Mouse (Mus musculus): Measurements from ENCODE around the gene Nsun6.

The Nsun6 gene

DNA sequence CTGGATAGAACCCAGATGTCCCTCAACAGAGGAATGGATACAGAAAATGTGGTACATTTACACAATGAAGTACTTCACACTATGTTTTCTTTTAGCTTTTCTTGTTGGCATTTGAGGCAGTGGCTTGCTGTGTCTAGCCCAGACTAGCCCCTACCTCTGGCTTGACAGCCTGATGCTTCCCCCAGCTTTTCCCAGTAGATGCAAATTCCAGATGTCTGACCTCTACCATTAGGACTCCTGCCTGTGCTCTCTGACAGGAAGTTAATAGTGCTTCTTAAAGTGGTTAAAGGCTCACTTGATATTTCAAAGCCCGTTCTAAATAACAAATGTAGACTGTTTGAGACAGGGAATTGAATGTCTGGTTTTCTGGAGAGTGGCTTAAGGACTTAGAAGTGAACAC lies 8.9 kb upstream of the Nsun6 start:
- Histone ChIP-seq H3K36me3 (ENCODE audit: insufficient read depth, low read length) (peaks cover 15% of the 10 kb centered on the region), H3K4me1 (replicated peaks; ENCODE audit: low read depth, low read length) (peaks cover 64% of the 10 kb centered on the region), H3K9me3 (ENCODE audit: low read length) (no peaks in the 10 kb centered on the region), H3K4me3 (replicated peaks; ENCODE audit: low read length) (no peak overlapping the region), H3K27me3 (ENCODE audit: insufficient read depth, low read length) (no peaks in the 10 kb centered on the region)
- TF ChIP-seq NANOG (IDR thresholded peaks at IDR 0.05; ENCODE audit: borderline replicate concordance, low read length): peak; percentile 4; the same call in 1 of the 2 replicates
- TF ChIP-seq CTCF (conservative IDR thresholded peaks at IDR 0.05; ENCODE audit: low read length): no peak

DNA sequence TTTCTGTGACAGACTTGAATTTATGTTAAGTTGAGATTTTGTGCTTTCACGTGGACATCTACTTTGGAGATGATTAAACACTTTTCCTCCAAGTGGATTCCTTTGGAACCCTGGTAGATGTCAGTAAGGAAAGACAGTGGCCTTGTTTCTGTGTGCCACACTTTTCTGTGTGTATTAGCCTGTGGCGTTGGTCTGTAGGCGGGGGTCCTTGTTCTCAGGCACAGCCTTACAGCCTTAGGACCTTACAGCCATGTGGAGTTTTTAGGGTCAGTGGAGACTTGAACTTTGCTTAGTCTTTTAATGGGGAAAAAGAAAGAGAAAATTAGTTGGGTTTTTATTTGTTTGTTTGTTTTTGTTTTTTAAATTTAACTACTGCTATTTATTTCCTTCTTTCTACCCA lies 6.0 kb upstream of the Nsun6 start:
- TF ChIP-seq CTCF (conservative IDR thresholded peaks at IDR 0.05; ENCODE audit: low read length): no peak
- no peak for TF ChIP-seq NANOG (IDR thresholded peaks at IDR 0.05; ENCODE audit: borderline replicate concordance, low read length)
- TF ChIP-seq POU5F1 (IDR thresholded peaks at IDR 0.05; ENCODE audit: borderline replicate concordance, low read length): no peak
- H3K9me3 ChIP-seq (ENCODE audit: low read length): no peaks in the 10 kb centered on the region
- no peaks in the 10 kb centered on the region for H3K27me3 ChIP-seq (ENCODE audit: insufficient read depth, low read length)
- peaks cover 54% of the 10 kb centered on the region for H3K4me1 ChIP-seq (replicated peaks; ENCODE audit: low read depth, low read length)
- peaks cover 10% of the 10 kb centered on the region; the same call in 1 of the 2 replicates for H3K36me3 ChIP-seq (ENCODE audit: insufficient read depth, low read length)
- no peak overlapping the region for H3K4me3 ChIP-seq (replicated peaks; ENCODE audit: low read length)

DNA sequence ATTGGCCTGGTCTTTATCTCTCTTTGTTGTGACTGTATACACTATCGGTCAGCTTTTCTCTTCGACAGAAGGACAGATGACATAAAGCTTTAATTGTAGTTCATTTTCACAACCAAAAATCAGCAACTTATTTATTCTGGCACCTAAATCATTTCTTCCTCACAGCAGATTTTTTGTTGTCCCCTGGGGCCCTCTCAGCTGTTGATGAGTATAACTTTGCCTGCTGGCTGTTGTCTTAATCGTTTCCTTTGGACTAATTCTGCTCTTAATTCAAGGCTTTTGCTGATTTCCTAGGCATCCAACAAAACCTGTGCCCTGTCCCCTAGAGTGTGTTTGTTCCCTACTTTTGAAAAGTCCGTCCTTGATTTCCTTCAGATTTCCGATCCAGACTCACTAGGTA lies 3.4 kb upstream of the Nsun6 start:
- H3K36me3 ChIP-seq (ENCODE audit: insufficient read depth, low read length): peaks cover 10% of the 10 kb centered on the region; the same call in 1 of the 2 replicates
- H3K9me3 ChIP-seq (ENCODE audit: low read length): no peaks in the 10 kb centered on the region
- no peak overlapping the region for H3K4me3 ChIP-seq (replicated peaks; ENCODE audit: low read length)
- peaks cover 32% of the 10 kb centered on the region for H3K4me1 ChIP-seq (replicated peaks; ENCODE audit: low read depth, low read length)
- TF ChIP-seq CTCF (conservative IDR thresholded peaks at IDR 0.05; ENCODE audit: low read length) (no peak), POU5F1 (IDR thresholded peaks at IDR 0.05; ENCODE audit: borderline replicate concordance, low read length) (no peak), NANOG (IDR thresholded peaks at IDR 0.05; ENCODE audit: borderline replicate concordance, low read length) (no peak)
- H3K27me3 ChIP-seq (ENCODE audit: insufficient read depth, low read length): no peaks in the 10 kb centered on the region

DNA sequence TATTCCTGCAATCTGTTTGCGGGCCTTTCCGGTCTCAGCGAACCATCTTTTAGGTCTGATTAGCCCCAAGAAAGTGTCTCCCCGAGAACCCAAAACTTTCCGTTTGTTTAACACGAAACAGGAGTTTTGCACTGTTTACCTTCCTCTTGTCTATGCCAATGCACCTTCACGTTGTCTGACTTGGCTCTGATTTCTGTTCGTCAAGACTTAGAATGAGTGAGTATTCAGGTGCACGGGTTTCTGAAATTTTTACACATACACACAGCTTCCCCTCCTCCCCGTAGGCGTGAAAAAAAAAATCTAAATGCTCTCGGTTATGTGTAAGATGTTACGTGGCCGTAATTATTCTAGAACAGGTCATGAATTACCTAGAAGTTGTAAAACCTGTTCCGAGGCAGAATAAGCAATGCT lies 877 bp upstream of the Nsun6 start:
- 0 out of 2 replicates have a peak, but pooled peaks cover 5% of the 10 kb centered on the region for H3K36me3 ChIP-seq (ENCODE audit: insufficient read depth, low read length)
- H3K9me3 ChIP-seq (ENCODE audit: low read length): no peaks in the 10 kb centered on the region
- no peaks in the 10 kb centered on the region for H3K27me3 ChIP-seq (ENCODE audit: insufficient read depth, low read length)
- TF ChIP-seq CTCF (conservative IDR thresholded peaks at IDR 0.05; ENCODE audit: low read length) (no peak), NANOG (IDR thresholded peaks at IDR 0.05; ENCODE audit: borderline replicate concordance, low read length) (no peak), POU5F1 (IDR thresholded peaks at IDR 0.05; ENCODE audit: borderline replicate concordance, low read length) (no peak)
- H3K4me1 ChIP-seq (replicated peaks; ENCODE audit: low read depth, low read length): peaks cover 25% of the 10 kb centered on the region
- peak overlapping the region; percentile 98 for H3K4me3 ChIP-seq (replicated peaks; ENCODE audit: low read length)

DNA sequence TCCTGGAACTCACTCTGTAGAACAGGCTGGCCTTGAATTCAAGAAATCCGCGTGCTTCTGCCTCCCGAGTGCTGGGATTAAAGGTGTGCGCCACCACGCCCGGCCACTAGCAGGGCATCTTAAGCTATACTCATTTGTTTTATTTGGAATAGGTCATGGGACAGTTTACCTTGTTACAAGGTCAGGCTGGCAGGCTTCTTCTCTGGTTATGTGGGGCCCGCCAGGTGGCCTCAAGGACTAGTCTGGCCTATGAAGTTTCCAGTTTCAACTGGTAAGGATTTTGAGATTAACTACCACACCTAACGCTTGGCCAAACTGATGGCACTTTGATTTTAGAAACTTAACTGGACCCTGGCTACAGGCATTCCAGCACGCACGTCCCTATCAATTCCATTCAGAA lies 373 bp downstream of the Nsun6 start:
- peaks cover 26% of the 10 kb centered on the region for H3K4me1 ChIP-seq (replicated peaks; ENCODE audit: low read depth, low read length)
- no peak for TF ChIP-seq CTCF (conservative IDR thresholded peaks at IDR 0.05; ENCODE audit: low read length)
- TF ChIP-seq POU5F1 (IDR thresholded peaks at IDR 0.05; ENCODE audit: borderline replicate concordance, low read length): no peak
- TF ChIP-seq NANOG (IDR thresholded peaks at IDR 0.05; ENCODE audit: borderline replicate concordance, low read length): no peak
- 0 out of 2 replicates have a peak, but pooled peaks cover 5% of the 10 kb centered on the region for H3K36me3 ChIP-seq (ENCODE audit: insufficient read depth, low read length)
- H3K27me3 ChIP-seq (ENCODE audit: insufficient read depth, low read length): no peaks in the 10 kb centered on the region
- peak overlapping the region; percentile 98 for H3K4me3 ChIP-seq (replicated peaks; ENCODE audit: low read length)
- H3K9me3 ChIP-seq (ENCODE audit: low read length): no peaks in the 10 kb centered on the region

DNA sequence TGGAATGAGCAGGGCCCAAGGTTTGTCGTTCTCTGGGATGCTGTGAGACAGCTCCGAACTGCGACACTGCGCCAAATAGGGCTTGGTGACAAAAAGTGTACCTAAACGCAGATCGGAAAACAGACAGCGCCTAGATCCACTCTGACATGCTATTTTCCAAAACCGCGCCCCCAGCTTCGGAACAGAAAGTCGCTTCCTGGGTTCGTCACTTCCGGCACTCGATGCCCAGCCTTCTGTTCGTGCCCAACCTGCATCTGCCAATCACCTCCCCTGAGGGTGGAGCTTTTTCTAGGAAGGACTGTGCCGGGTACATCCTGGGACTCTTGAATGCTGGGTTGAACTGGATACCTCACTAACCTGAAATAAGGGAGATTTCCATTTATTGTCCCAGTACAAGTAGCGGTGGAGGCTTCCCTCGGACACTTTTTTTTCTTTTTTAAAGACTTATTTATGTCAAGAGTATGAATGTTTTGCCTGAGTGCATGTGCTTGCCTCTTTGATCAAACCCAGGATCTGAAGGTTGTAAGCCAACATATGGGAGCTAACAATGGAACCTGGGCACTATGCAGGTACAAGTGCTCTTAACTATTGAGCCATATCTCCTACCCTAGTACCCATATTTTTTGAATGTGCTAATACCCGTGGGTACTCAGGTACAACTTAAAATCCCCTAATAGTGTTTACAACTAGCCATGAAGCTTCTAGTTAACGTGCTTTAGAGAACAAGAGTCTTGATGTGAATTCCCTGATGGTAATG lies 5.6 kb downstream of the Nsun6 start, which contains the start of gene Arl5b:
Arl5b (plus strand) TSS at position 279 of the 757 bp plus-strand sequence.
- Histone ChIP-seq H3K36me3 (ENCODE audit: insufficient read depth, low read length) (peaks cover 16% of the 10 kb centered on the region), H3K27me3 (ENCODE audit: insufficient read depth, low read length) (no peaks in the 10 kb centered on the region), H3K4me1 (replicated peaks; ENCODE audit: low read depth, low read length) (peaks cover 19% of the 10 kb centered on the region; the same call in 1 of the 2 replicates), H3K4me3 (replicated peaks; ENCODE audit: low read length) (peak within 1 kb of the TSS; percentile 90), H3K9me3 (ENCODE audit: low read length) (no peaks in the 10 kb centered on the region)
- TF ChIP-seq NANOG (IDR thresholded peaks at IDR 0.05; ENCODE audit: borderline replicate concordance, low read length): no peak
- TF ChIP-seq CTCF (conservative IDR thresholded peaks at IDR 0.05; ENCODE audit: low read length): no peak
- TF ChIP-seq POU5F1 (IDR thresholded peaks at IDR 0.05; ENCODE audit: borderline replicate concordance, low read length): no peak

DNA sequence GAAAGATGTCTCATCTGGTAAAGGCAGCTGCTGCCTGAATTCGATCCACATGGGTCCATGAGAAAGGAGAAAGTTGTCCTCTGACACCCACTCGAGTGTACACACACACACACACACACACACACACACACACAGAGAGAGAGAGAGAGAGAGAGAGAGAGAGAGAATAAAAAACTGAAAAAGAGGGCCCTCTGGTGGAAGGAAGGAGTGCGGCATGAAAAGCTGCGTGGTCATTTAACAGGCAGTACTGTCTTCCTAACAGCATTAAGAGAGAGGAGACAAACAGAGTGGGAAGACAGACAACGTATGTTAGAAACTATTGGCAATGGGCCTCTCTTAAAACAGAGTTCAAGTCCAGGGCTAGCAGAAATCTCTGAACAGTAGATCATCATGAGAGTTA lies 14.5 kb downstream of the Nsun6 start:
- H3K27me3 ChIP-seq (ENCODE audit: insufficient read depth, low read length): no peaks in the 10 kb centered on the region
- H3K9me3 ChIP-seq (ENCODE audit: low read length): no peaks in the 10 kb centered on the region
- TF ChIP-seq NANOG (IDR thresholded peaks at IDR 0.05; ENCODE audit: borderline replicate concordance, low read length): no peak
- TF ChIP-seq CTCF (conservative IDR thresholded peaks at IDR 0.05; ENCODE audit: low read length): peak; percentile 56
- no peaks in the 10 kb centered on the region for H3K4me1 ChIP-seq (replicated peaks; ENCODE audit: low read depth, low read length)
- no peak overlapping the region for H3K4me3 ChIP-seq (replicated peaks; ENCODE audit: low read length)
- H3K36me3 ChIP-seq (ENCODE audit: insufficient read depth, low read length): peaks cover 31% of the 10 kb centered on the region

DNA sequence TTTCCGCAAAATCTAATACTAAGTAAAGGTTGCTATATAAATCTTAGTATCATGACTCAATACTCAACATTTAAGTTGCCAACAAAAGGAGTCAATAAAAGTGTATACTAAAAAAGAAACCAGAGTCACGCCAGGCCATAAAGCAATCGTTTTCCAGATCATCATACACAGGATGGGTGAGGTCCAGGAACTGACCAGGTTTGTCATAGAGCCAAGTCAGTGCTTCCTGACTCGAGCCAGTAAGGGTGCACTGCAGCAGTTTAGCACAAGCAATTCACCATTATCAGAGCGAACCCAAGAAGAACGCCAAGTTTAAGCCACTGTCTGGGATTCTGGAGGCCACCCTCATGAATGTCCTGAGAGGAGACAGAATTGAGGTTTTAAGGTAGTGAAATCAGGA lies 16.2 kb downstream of the Nsun6 start:
- no peak for TF ChIP-seq CTCF (conservative IDR thresholded peaks at IDR 0.05; ENCODE audit: low read length)
- TF ChIP-seq NANOG (IDR thresholded peaks at IDR 0.05; ENCODE audit: borderline replicate concordance, low read length): no peak
- TF ChIP-seq POU5F1 (IDR thresholded peaks at IDR 0.05; ENCODE audit: borderline replicate concordance, low read length): no peak
- H3K27me3 ChIP-seq (ENCODE audit: insufficient read depth, low read length): no peaks in the 10 kb centered on the region
- H3K4me1 ChIP-seq (replicated peaks; ENCODE audit: low read depth, low read length): no peaks in the 10 kb centered on the region
- H3K9me3 ChIP-seq (ENCODE audit: low read length): no peaks in the 10 kb centered on the region
- peaks cover 23% of the 10 kb centered on the region for H3K36me3 ChIP-seq (ENCODE audit: insufficient read depth, low read length)
- H3K4me3 ChIP-seq (replicated peaks; ENCODE audit: low read length): no peak overlapping the region

All from E14TG2a.4 (cell line).